In the genomic region with DNA sequence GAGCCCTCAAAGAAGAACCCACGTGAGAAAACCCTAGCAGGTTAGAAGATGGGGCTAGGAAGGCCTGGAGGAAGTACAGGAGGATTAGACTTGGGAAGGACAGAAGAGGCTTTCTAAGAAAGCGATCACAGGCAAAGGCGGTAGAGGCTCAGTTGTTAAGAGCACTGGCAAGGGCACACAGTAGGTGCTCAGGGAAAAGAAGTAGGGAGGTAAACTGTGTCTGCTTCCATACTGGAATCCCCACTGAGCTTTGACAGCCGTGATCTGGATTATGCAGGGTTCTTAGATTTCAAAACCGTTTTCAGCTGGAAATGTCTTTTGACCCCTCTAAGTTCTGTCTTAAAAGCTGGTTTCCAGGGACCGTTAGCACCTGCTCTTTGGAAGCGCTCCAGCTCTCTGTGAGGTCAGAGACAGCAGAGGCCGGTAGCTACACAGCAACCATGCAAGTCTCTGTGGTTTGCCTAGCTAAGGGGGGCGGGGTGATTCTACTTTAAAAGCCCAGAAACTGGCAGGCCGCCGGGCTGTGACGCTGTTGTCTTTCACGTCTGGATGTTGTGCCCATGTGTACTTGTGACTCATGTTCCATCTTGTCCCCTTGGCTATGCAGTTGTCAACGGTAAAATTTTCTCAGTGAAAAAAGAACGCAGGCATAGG, we compare ENCODE assay signal across 9 mouse cellular contexts. TPM values are rescaled to one million over a fixed set of nuclear protein-coding genes. Genes with fewer than 3 reads are reported as not detected.
DNase-seq lines count a peak whose midpoint lies in the region; ATAC-seq lines count a peak whose summit lies in the region.
"Had no signal": no experiment of that assay in that cellular context is flagged by ENCODE, and none has a peak within 500 bp of the region (broad histone marks: within the 10 kb centered on the region; RNA-seq: fewer than 3 reads in every experiment).

No protein-coding gene starts in this region.

- ATAC-seq in liver, embryonic 16.5 days (ENCODE audit: low read depth) = peak; percentile 45; the same call in 1 of the 2 replicates
- no peak for ATAC-seq in liver, embryonic 11.5 days (replicated peaks; ENCODE audit: low FRiP score)
- peak; percentile 87 for ATAC-seq in megakaryocyte progenitor cell, adult 5-6 weeks (replicated peaks; ENCODE audit: poor library complexity)

- no peak overlapping the region; the same call in 1 of the 2 replicates for H3K27ac ChIP-seq in liver, embryonic 16.5 days (ENCODE audit: low read length)
- H3K27ac ChIP-seq in liver, embryonic 11.5 days (ENCODE audit: low read depth, low read length) = no peak overlapping the region
- H3K27ac ChIP-seq: hindbrain, embryonic 15.5 days had no signal

- H3K4me2 ChIP-seq in liver, embryonic 16.5 days (ENCODE audit: low read depth, low read length) = no peak overlapping the region
- no peak overlapping the region for H3K4me2 ChIP-seq in liver, embryonic 11.5 days
- H3K4me2 ChIP-seq: hindbrain, embryonic 15.5 days had no signal

- H3K9ac ChIP-seq in liver, embryonic 16.5 days (ENCODE audit: low read depth, low read length) = peak overlapping the region; percentile 11; the same call in 1 of the 2 replicates
- no peak overlapping the region for H3K9ac ChIP-seq in liver, embryonic 11.5 days (ENCODE audit: low read depth, low read length)
- H3K9ac ChIP-seq: hindbrain, embryonic 15.5 days had no signal

- WGBS in liver, embryonic 16.5 days (ENCODE audit: insufficient replicate concordance) = 48% methylated on average over 15 of the region's 15 CpGs
- WGBS in liver, embryonic 11.5 days = 63% methylated on average over 15 of the region's 15 CpGs

- H3K36me3 ChIP-seq in liver, embryonic 16.5 days (ENCODE audit: control insufficient read depth, insufficient read depth) = no peaks in the 10 kb centered on the region
- no peaks in the 10 kb centered on the region for H3K36me3 ChIP-seq in liver, embryonic 11.5 days (ENCODE audit: control insufficient read depth, insufficient read depth, low read length)
- H3K36me3 ChIP-seq: hindbrain, embryonic 15.5 days had no signal

- no peak for DNase-seq in liver, embryonic 11.5 days (ENCODE audit: low spot score)
- peak; percentile 40 to 45 for DNase-seq in adrenal gland, adult 18-20 months (ENCODE audit: low spot score in 2 of 2)
- peak; percentile 26 for DNase-seq in kidney, postnatal 10 days
- DNase-seq in thymus, adult 18-20 months = peak; percentile 81 to 90
- no peak for DNase-seq in adipocyte (ENCODE audit: low spot score)
- DNase-seq in cerebellum, adult 18-20 months = no peak

- H3K27me3 ChIP-seq in liver, embryonic 16.5 days (ENCODE audit: control insufficient read depth, insufficient read depth, low read depth, low read length) = no peaks in the 10 kb centered on the region
- H3K27me3 ChIP-seq in liver, embryonic 11.5 days (replicated peaks; ENCODE audit: control insufficient read depth, insufficient read depth, low read length) = no peaks in the 10 kb centered on the region
- H3K27me3 ChIP-seq: hindbrain, embryonic 15.5 days had no signal

- H3K4me1 ChIP-seq in liver, embryonic 16.5 days (ENCODE audit: control insufficient read depth, low read depth, low read length) = peaks cover 13% of the 10 kb centered on the region
- peaks cover 3% of the 10 kb centered on the region; the same call in 1 of the 2 replicates for H3K4me1 ChIP-seq in liver, embryonic 11.5 days (replicated peaks; ENCODE audit: control insufficient read depth, insufficient read depth, low read length)
- H3K4me1 ChIP-seq: hindbrain, embryonic 15.5 days had no signal

- H3K9me3 ChIP-seq in liver, embryonic 16.5 days (replicated peaks; ENCODE audit: control insufficient read depth, low read length) = no peaks in the 10 kb centered on the region
- no peaks in the 10 kb centered on the region for H3K9me3 ChIP-seq in liver, embryonic 11.5 days (ENCODE audit: control insufficient read depth, low read length)
- H3K9me3 ChIP-seq: hindbrain, embryonic 15.5 days had no signal

- no peak overlapping the region for H3K4me3 ChIP-seq in liver, embryonic 16.5 days (ENCODE audit: low read depth, low read length)
- H3K4me3 ChIP-seq in liver, embryonic 11.5 days (ENCODE audit: low read depth, low read length) = no peak overlapping the region
- H3K4me3 ChIP-seq: hindbrain, embryonic 15.5 days had no signal

RNA-seq across cellular contexts. Expression of gene Hbs1l, which starts 43.8 kb away (rescaled TPM):
- 58.7 and 63.2 TPM in 2 replicates for polyA plus RNA-seq in liver, embryonic 16.5 days (2015; fragmentation: Nextera tagmentation; extraction: Ambion mirVana)
- polyA plus RNA-seq in liver, embryonic 11.5 days (2014; fragmentation: Nextera tagmentation; extraction: Ambion mirVana) = 107 and 127 TPM in 2 replicates
- 10 to 100 TPM; 72.2 to 76.8 TPM for total RNA-seq in adrenal gland, adult 18-20 months (2021)
- 65.1 and 72.5 TPM in 2 replicates for total RNA-seq in megakaryocyte progenitor cell, adult 5-6 weeks (2015)
- 88.3 and 93.5 TPM in 2 replicates for total RNA-seq in megakaryocyte progenitor cell, adult 5-6 weeks (2017)

Comparison
In these comparisons a context has a peak if more than half of its experiments do, and no peak if none do; other contexts are left out.
1. DNase-seq: peak in adrenal gland, adult 18-20 months (2 of 2), kidney, postnatal 10 days (single experiment) and thymus, adult 18-20 months (2 of 2); none in liver, embryonic 11.5 days (single experiment), adipocyte (single experiment) and cerebellum, adult 18-20 months (0 of 2).